Mouse (Mus musculus): Measurements from ENCODE around the gene Cdh1.
"Not testable (repeated sequence)": the region's sequence is repeated elsewhere in the genome, so short reads cannot be mapped to it uniquely, and the experiment has no call there.

DNA sequence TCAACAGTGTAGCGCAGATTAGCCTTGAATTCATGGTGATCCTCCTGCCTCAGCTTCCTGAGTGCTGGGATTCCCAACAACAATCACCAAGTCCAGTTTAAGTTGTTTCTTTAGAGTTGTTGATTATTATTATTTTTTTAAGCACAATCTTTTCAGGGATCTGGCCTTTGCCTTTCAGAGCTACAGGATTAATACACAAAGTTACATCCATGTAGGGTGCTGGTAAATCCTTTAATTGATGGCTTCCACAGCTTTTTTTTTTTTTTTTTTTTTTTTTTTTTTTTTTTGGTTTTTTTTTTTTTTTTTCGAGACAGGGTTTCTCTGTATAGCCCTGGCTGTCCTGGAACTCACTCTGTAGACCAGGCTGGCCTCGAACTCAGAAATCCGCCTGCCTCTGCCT lies 4.6 kb downstream of the Cdh1 start:
- TF ChIP-seq POLR2A (IDR thresholded peaks at IDR 0.05; ENCODE audit: control insufficient read depth in 1 of 2, insufficient read depth in 1 of 2, low read depth in 1 of 2, low read length in 2 of 2, poor library complexity in 1 of 2); EP300 (IDR thresholded peaks at IDR 0.05; ENCODE audit: low read depth in 1 of 2, low read length in 2 of 2); MEF2A (IDR thresholded peaks at IDR 0.05; ENCODE audit: extremely low read depth, insufficient replicate concordance, low read depth, low read length, poor library complexity, severe bottlenecking); CTCF (IDR thresholded peaks at IDR 0.05 in 2 of 3, conservative IDR thresholded peaks at IDR 0.05 in 1 of 3; ENCODE audit: control insufficient read depth in 1 of 3, insufficient read depth in 1 of 3, low read depth in 2 of 3, low read length in 3 of 3, poor library complexity in 1 of 3, severe bottlenecking in 1 of 3); TAL1 (IDR thresholded peaks at IDR 0.05; ENCODE audit: low read length): not testable (repeated sequence)

All from MEL (cell line).